Mouse (Mus musculus) hindbrain, postnatal 0 days (tissue): ENCODE measurements around the gene Jund. TPM values are rescaled to one million over a fixed set of nuclear protein-coding genes. Genes with fewer than 3 reads are reported as not detected.

Experiments used
- ATAC-seq: fragments of 200-750 bp; cut with Nextera tagmentation; 2 replicates; pipeline ENCODE4 v1.8.0; 2017; ENCODE audit warnings: mild to moderate bottlenecking, moderate TSS enrichment, moderate library complexity
- DNase-seq: peaks from one replicate; pipeline ENCODE4 v3.0.0-alpha.2; 2015; ENCODE audit warnings: low spot score
- H3K27ac ChIP-seq: fragments of 300-500 bp; sonication (generic); 2 replicates; pipeline ENCODE4 v1.5.1; 2014; ENCODE audit warnings: mild to moderate bottlenecking
- H3K27me3 ChIP-seq: fragments of 300-500 bp; sonication (generic); 2 replicates; pipeline ENCODE4 v1.6.1; 2014; ENCODE audit warnings: low read length, mixed read lengths; ENCODE audit not compliant: insufficient read depth
- H3K36me3 ChIP-seq: fragments of 300-500 bp; sonication (generic); 2 replicates; pipeline ENCODE4 v1.6.1; 2014; ENCODE audit warnings: low read length, mixed read lengths; ENCODE audit not compliant: insufficient read depth
- H3K4me1 ChIP-seq: fragments of 300-500 bp; sonication (generic); 2 replicates; pipeline ENCODE4 v1.6.1; 2014; ENCODE audit warnings: antibody characterized with exemption, low read length, mixed read lengths; ENCODE audit not compliant: insufficient read depth
- H3K4me2 ChIP-seq: fragments of 300-500 bp; sonication (generic); 2 replicates; pipeline ENCODE4 v1.6.1; 2014; ENCODE audit warnings: low read depth, mild to moderate bottlenecking, low read length, moderate library complexity, mixed read lengths
- H3K4me3 ChIP-seq: fragments of 300-500 bp; sonication (generic); 2 replicates; pipeline ENCODE4 v1.5.1; 2014; ENCODE audit warnings: low read length
- H3K9ac ChIP-seq: fragments of 300-500 bp; sonication (generic); replicated peaks from 2 replicates; pipeline ENCODE4 v1.6.1; 2014; ENCODE audit warnings: mild to moderate bottlenecking, low read length, moderate library complexity, mixed read lengths
- H3K9me3 ChIP-seq: fragments of 300-500 bp; sonication (generic); 2 replicates; pipeline ENCODE4 v1.6.1; 2016; ENCODE audit warnings: low read length, mixed read lengths
- CTCF ChIP-seq: IDR thresholded peaks from 2 replicates; pipeline ENCODE4 v1.5.1; 2016; ENCODE audit warnings: antibody characterized with exemption, control low read depth, low read depth
- WGBS: fragments of 180-500 bp; shearing (Covaris S2); extraction: QIAGEN DNeasy Blood & Tissue Kit; methylation state at CpG from one replicate; pipeline ENCODE4 v1.1.7; 2014; 5-methylcytosine and 5-hydroxymethylcytosine counted together
- polyA plus RNA-seq: library from polyadenylated mRNA; unstranded; fragments of >200 nt; fragmentation: Nextera tagmentation; extraction: Ambion mirVana; gene quantifications from 2 replicates; pipeline ENCODE4 v1.2.1, GENCODE M21; 2015
- total RNA-seq: library from RNA; depleted of rRNA; stranded (reverse); fragments of >200 nt; gene quantifications from 2 replicates; pipeline ENCODE4 v1.2.3, GENCODE M21; 2014

The Jund gene
- total and polyA plus RNA-seq, 2 experiments from 2014 or later: 96.3 to 486 TPM

DNA sequence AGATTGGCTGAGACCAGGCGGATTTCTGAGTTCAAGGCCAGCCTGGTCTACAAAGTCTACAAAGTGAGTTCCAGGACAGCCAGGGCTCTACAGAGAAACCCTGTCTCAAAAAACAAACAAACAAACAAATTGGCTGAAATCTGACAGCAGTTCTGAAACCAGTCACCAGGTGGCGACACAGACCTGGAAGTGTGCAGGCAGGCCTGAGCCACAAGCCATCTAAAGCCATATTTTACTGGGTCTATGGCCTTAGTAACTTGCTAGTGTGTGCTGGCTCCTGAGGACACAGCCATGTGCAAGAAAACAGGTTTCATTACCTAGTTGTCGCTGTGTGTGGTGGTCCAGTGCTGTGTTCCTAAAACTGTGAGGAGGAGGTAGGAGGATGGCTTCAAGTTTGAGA, 22.0 kb downstream of the Jund start:
- Histone ChIP-seq H3K9me3 (no peaks in the 10 kb centered on the region), H3K27me3 (no peaks in the 10 kb centered on the region), H3K4me1 (no peaks in the 10 kb centered on the region), H3K4me2 (no peak overlapping the region), H3K27ac (no peak overlapping the region), H3K4me3 (no peak overlapping the region), H3K36me3 (no peaks in the 10 kb centered on the region), H3K9ac (no peak overlapping the region)
- peak; percentile 98 for TF ChIP-seq CTCF
- peak; percentile 72 for ATAC-seq
- 4% methylated on average over 3 of the region's 3 CpGs for WGBS
- DNase-seq: peak; percentile 85

DNA sequence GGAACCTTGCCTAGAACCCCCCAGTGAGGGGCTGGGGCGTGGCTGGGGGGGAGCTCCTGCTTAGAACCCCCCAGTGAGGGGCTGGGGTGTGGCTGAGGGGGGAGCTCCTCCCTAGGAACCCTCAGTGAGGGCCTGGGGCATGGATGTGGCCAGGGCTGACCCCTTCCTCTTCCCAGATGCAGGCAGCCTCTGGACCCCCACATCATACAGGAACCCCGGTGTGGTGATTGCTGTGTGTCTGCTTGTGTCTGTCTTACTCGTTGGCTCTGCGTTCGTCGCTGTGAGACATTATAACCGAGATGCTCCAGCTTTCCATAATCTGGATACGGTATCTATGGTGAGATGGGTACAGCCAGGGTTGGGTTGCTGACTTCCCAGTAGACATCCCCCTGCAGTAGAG, 22.9 kb downstream of the Jund start:
- H3K4me2 ChIP-seq: no peak overlapping the region
- TF ChIP-seq CTCF: no peak
- no peak overlapping the region for H3K4me3 ChIP-seq
- 86% methylated on average over 8 of the region's 8 CpGs for WGBS
- H3K36me3 ChIP-seq: no peaks in the 10 kb centered on the region
- no peaks in the 10 kb centered on the region for H3K9me3 ChIP-seq
- no peaks in the 10 kb centered on the region for H3K27me3 ChIP-seq
- ATAC-seq: no peak
- no peak for DNase-seq
- no peak overlapping the region for H3K9ac ChIP-seq
- H3K4me1 ChIP-seq: no peaks in the 10 kb centered on the region
- H3K27ac ChIP-seq: no peak overlapping the region

DNA sequence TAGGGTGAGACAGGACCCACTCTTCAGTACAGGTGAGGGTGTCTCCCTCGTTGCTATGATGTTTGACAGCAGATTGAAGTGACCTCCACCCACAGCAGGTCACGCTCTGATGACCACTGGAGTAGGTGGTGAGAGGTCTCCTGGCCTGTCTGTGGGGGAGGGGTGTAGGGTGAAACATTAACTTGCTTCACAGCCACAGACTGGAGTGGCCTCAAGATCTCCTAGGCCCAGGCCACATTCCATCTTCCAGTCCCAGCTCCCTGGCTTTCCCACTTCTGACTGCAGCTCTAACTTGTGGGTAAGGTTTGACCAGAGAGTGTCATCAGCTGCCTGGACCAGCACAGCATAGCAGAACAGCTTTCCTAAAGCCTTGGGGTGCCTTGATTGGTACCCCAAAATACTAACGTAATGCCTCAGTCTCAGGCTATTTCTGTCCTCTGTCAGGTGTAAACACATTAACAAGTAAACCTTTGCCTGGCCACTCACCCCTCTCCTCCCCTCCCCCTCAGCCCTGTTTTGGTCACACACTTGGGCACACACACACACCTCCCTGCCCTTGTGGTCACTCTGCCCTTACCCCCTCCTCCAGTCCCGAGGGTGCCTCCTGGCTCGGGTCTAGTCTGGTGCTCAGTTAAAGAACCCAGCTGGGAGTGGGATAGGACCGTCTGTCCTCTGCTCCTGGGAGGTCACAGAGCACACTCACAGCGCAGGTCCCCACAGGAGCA, 24.9 kb downstream of the Jund start, which contains the start of gene Pde4c:
Gene Pde4c (plus strand): TSS at position 235 of the 725 bp plus-strand sequence.
- no peaks in the 10 kb centered on the region for H3K4me1 ChIP-seq
- H3K4me3 ChIP-seq: no peak within 1 kb of the TSS
- DNase-seq: no peak
- no peaks in the 10 kb centered on the region for H3K36me3 ChIP-seq
- H3K9me3 ChIP-seq: no peaks in the 10 kb centered on the region
- 61% methylated on average over 7 of the region's 7 CpGs for WGBS
- no peak within 1 kb of the TSS for H3K9ac ChIP-seq
- no peak within 1 kb of the TSS for H3K27ac ChIP-seq
- ATAC-seq: no peak
- H3K4me2 ChIP-seq: no peak within 1 kb of the TSS
- H3K27me3 ChIP-seq: no peaks in the 10 kb centered on the region; the same call in 1 of the 2 replicates
- TF ChIP-seq CTCF: no peak

DNA sequence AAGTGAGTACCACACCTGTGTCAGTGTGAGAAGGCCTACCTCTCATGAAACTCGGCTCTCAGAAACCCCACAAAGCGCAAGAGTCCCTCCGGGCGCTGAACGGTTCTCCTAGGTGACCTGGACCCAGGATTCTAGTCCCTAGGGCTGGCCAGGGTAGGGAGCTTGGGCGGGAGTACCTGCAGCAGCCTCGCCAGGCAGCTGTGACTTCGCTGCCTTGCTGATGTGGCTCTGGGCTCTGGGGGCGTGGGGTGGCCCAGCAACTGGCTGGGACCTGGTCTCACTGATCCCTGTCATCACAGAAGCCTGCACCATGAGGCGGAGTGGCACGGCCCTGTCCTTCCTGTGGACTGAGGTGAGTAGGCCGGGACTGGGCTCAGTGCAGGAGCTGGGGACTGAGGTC, 25.5 kb downstream of the Jund start:
- no peak for ATAC-seq
- no peak overlapping the region for H3K4me3 ChIP-seq
- no peaks in the 10 kb centered on the region for H3K9me3 ChIP-seq
- no peak overlapping the region for H3K4me2 ChIP-seq
- WGBS: 77% methylated on average over 12 of the region's 12 CpGs
- no peaks in the 10 kb centered on the region for H3K4me1 ChIP-seq
- no peak overlapping the region for H3K9ac ChIP-seq
- no peaks in the 10 kb centered on the region; the same call in 1 of the 2 replicates for H3K27me3 ChIP-seq
- no peak for TF ChIP-seq CTCF
- H3K36me3 ChIP-seq: no peaks in the 10 kb centered on the region
- no peak for DNase-seq
- no peak overlapping the region for H3K27ac ChIP-seq

DNA sequence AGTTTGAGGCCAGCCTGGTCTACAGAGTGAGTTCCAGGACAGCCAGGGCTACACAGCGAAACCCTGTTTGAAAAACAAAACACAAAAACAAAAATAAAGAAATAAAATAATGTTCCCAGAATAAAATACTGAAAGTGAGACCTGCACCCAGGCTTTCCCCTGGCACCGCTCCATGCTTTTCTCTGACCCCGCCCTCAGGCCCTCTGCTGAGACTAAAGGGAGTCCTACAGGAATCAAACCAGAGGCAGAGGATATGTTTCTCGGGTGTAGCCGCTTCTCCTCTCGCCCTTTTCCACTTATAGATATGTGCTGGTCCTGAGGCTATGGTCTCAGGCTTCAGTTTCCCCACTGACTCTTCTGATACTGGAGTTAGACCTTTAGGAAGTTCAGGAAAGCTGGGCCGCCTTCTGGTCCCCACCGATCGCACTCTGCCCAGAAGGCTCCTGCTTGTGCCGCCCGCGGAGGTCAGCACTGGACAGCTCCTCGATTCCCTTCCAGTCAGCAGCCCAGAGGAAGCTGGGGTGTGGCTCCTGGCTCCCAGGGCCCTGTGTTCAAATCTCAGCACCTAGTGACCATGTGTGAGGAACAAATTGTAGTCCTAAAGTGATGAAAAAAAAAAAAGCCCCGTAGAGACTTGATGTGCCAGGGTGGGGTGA, 27.2 kb downstream of the Jund start:
- Histone ChIP-seq H3K36me3 (no peaks in the 10 kb centered on the region), H3K9me3 (no peaks in the 10 kb centered on the region), H3K9ac (no peak overlapping the region), H3K4me3 (no peak overlapping the region), H3K4me2 (no peak overlapping the region), H3K27me3 (peaks cover 8% of the 10 kb centered on the region), H3K4me1 (no peaks in the 10 kb centered on the region), H3K27ac (no peak overlapping the region)
- DNase-seq (no peak), ATAC-seq (no peak)
- 30% methylated on average over 14 of the region's 14 CpGs for WGBS
- no peak for TF ChIP-seq CTCF

DNA sequence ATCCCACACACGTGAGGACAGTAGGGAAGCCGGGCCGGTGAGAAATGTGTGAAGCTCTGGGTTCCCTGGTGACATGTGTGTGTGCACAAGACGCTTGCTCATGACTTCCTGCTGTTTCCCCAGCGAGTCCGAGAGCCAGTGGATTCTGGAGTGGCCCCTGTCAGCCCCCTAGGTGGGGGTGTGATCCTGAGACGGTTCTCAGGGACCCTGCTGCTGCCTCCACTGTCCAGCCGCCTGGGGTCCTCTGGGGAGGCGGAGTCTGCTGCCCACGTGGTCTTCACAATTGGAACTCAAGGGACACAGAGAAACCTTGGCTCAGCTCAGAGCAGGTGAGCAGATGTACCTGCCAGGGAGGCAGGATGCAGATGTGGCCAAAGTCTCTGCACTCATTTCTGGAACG, 28.0 kb downstream of the Jund start:
- Histone ChIP-seq H3K27ac (no peak overlapping the region), H3K36me3 (no peaks in the 10 kb centered on the region), H3K27me3 (peaks cover 12% of the 10 kb centered on the region), H3K9ac (no peak overlapping the region), H3K4me3 (no peak overlapping the region), H3K4me1 (no peaks in the 10 kb centered on the region), H3K9me3 (no peaks in the 10 kb centered on the region), H3K4me2 (no peak overlapping the region)
- TF ChIP-seq CTCF: no peak
- 38% methylated on average over 11 of the region's 11 CpGs for WGBS
- DNase-seq (no peak), ATAC-seq (no peak)

DNA sequence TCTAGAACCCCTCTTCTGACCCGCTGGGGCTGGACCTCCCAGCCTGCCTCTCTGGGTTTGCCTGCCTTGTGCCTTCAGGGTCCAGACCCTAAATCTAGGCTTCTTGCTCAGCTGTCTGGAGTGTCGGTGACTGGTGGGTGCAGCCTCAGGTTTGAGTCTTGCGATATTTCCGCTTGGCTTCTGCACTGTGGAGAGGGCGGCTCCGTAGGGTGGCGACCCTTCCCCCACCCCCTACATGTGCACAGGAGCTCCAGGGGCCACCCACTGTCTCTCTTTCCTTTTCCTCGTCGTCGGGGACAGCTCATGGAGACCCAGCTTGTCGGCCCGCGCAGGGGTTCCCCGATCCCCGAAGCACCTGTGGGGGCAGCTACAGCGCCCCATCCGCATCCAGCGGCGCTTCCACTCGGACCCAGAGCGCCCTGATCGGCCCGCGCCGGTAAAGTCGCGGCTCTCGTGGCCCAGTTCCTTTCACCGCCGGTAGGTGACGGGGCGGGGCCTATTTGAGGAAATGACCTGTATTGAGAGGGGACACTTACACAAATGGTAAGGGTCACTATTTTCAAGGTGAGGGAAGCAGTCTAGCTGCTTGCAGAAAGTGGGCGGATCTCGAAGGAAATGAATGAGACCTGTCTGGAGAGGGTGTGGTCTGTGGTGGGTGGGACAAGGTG, 31.2 kb downstream of the Jund start:
- no peak for DNase-seq
- Histone ChIP-seq H3K4me3 (peak overlapping the region; percentile 12; the same call in 1 of the 2 replicates), H3K9ac (no peak overlapping the region), H3K9me3 (no peaks in the 10 kb centered on the region), H3K4me1 (no peaks in the 10 kb centered on the region), H3K27ac (no peak overlapping the region), H3K27me3 (peaks cover 12% of the 10 kb centered on the region), H3K36me3 (no peaks in the 10 kb centered on the region), H3K4me2 (peak overlapping the region; percentile 35)
- WGBS: 4% methylated on average over 34 of the region's 34 CpGs
- TF ChIP-seq CTCF: peak; percentile 47
- peak; percentile 54; the same call in 1 of the 2 replicates for ATAC-seq
